Mouse (Mus musculus): ENCODE results near the gene Caskin1. TPM values are rescaled to one million over a fixed set of nuclear protein-coding genes. Genes with fewer than 3 reads are reported as not detected.

The Caskin1 gene
- polyA plus RNA-seq (2015; fragmentation: Nextera tagmentation; extraction: Ambion mirVana): 1.5 and 2.3 TPM in 2 replicates

DNA sequence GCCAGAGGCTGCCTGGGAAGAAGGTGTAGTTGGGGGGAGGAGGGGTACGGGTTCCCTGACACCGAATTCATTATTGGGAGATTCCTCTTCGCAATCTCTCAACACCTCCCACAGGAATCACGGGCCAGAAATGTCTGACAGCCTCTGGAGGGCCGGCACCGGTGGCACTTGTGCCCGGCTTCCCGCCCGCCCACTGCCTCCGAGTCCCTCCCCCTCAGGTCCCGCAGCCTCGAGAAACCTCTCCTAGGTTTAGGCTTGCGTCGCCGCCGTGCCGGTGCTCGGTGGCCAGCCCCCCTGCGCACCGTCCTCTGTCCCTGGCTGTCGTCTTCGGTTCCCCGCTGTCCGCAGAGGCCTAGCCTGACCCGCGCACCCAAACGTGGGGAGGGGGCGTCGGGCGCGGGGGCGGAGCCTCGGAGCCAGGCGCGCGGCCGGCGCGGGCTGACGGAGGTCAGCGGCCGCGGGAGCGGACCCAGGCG lies at the start of gene Caskin1:
TSS of gene Caskin1 (plus strand) at position 416 of the 476 bp plus-strand sequence.
- Histone ChIP-seq H3K36me3 (ENCODE audit: control insufficient read depth, insufficient read depth, low read length) (no peaks in the 10 kb centered on the region), H3K4me2 (ENCODE audit: low read depth, low read length) (peak within 1 kb of the TSS; percentile 100), H3K9ac (ENCODE audit: low read length) (peak within 1 kb of the TSS; percentile 81), H3K9me3 (replicated peaks; ENCODE audit: control insufficient read depth, low read length) (no peaks in the 10 kb centered on the region), H3K4me1 (ENCODE audit: control insufficient read depth, insufficient read depth, low read length) (peaks cover 10% of the 10 kb centered on the region), H3K4me3 (replicated peaks; ENCODE audit: low read length) (peak within 1 kb of the TSS; percentile 71), H3K27ac (ENCODE audit: low read length) (no peak within 1 kb of the TSS), H3K27me3 (ENCODE audit: control insufficient read depth, insufficient read depth, low read length) (peaks cover 20% of the 10 kb centered on the region)
- under 1% methylated on average over 45 of the region's 45 CpGs for WGBS
- peak; percentile 48 for ATAC-seq (ENCODE audit: insufficient read depth, low FRiP score)

DNA sequence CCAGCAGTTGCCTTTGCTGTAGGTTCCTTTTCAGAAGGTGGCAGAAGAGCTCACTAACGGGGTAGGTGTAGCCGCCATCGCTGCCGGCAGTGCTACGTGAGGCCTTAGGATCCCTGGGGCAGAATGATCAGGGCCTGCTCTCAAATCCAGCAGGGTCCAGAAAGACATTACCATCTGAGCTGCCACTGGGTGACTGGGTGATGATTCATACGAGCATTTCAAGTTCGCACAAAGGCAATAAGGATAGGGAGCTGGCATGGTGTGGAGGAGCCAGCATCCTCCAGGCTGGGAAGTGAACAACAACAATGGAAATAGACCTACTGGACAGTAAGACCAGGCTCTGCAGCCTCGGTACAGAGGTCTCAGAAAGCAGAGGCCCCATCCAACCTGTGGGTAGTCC lies 48.0 kb upstream of the Caskin1 start:
- WGBS: 89% methylated on average over 8 of the region's 8 CpGs

DNA sequence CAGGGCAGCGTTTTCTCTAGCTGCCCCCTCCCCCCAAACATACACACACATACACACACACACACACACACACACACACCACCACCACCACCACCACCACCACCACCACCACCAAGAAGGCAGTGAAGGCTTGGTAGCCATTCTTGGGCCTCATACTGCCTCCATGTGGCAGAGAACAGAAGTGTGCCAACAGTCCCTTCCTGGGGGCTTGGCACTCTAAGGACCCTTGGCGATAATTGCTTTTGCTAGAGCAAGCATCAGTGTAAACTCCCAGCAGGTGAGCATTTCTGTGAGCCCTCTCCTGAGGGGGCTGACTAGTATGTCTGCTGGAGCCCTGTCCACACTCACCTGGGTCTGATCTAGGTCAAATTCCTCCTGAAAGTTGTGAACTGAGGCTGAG lies 47.3 kb upstream of the Caskin1 start:
- no peaks in the 10 kb centered on the region for H3K4me1 ChIP-seq (ENCODE audit: control insufficient read depth, insufficient read depth, low read length)
- no peak overlapping the region for H3K4me2 ChIP-seq (ENCODE audit: low read depth, low read length)
- no peaks in the 10 kb centered on the region for H3K9me3 ChIP-seq (replicated peaks; ENCODE audit: control insufficient read depth, low read length)
- no peaks in the 10 kb centered on the region for H3K27me3 ChIP-seq (ENCODE audit: control insufficient read depth, insufficient read depth, low read length)
- WGBS: 21% methylated on average over 2 of the region's 2 CpGs
- no peak overlapping the region for H3K4me3 ChIP-seq (replicated peaks; ENCODE audit: low read length)
- H3K9ac ChIP-seq (ENCODE audit: low read length): no peak overlapping the region
- peaks cover 23% of the 10 kb centered on the region; the same call in 1 of the 2 replicates for H3K36me3 ChIP-seq (ENCODE audit: control insufficient read depth, insufficient read depth, low read length)
- no peak overlapping the region; the same call in 1 of the 2 replicates for H3K27ac ChIP-seq (ENCODE audit: low read length)
- no peak for ATAC-seq (ENCODE audit: insufficient read depth, low FRiP score)

More for the DNA sequence above, 48.0 kb upstream of the Caskin1 start:
- no peak overlapping the region for H3K4me2 ChIP-seq (ENCODE audit: low read depth, low read length)
- ATAC-seq (ENCODE audit: insufficient read depth, low FRiP score): no peak
- peaks cover 17% of the 10 kb centered on the region; the same call in 1 of the 2 replicates for H3K36me3 ChIP-seq (ENCODE audit: control insufficient read depth, insufficient read depth, low read length)
- H3K9me3 ChIP-seq (replicated peaks; ENCODE audit: control insufficient read depth, low read length): no peaks in the 10 kb centered on the region
- H3K27ac ChIP-seq (ENCODE audit: low read length): no peak overlapping the region
- H3K27me3 ChIP-seq (ENCODE audit: control insufficient read depth, insufficient read depth, low read length): no peaks in the 10 kb centered on the region
- no peak overlapping the region for H3K4me3 ChIP-seq (replicated peaks; ENCODE audit: low read length)
- H3K9ac ChIP-seq (ENCODE audit: low read length): no peak overlapping the region
- H3K4me1 ChIP-seq (ENCODE audit: control insufficient read depth, insufficient read depth, low read length): no peaks in the 10 kb centered on the region

DNA sequence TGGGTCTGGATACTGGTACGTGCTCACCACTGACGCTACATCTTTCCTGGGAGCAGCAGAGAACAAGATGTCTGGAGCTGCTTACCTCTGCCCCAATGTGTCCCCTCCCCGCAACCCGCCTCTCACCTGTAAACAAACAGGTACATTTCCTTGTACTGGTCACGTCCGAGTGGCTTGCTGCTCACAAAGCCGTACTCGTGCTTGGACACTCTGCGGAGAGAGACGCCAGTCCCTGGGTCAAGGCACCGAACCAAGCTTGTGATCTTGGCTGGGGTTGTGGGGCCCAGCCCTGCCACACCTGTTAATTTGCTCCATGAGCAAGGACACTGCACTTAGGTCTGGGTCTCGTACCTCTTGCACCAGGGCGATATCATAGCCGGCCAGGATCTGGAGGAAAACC lies 46.3 kb upstream of the Caskin1 start:
- WGBS: 82% methylated on average over 14 of the region's 14 CpGs
- H3K4me3 ChIP-seq (replicated peaks; ENCODE audit: low read length): no peak overlapping the region
- H3K27me3 ChIP-seq (ENCODE audit: control insufficient read depth, insufficient read depth, low read length): no peaks in the 10 kb centered on the region
- peak overlapping the region; percentile 50 for H3K27ac ChIP-seq (ENCODE audit: low read length)
- no peaks in the 10 kb centered on the region for H3K4me1 ChIP-seq (ENCODE audit: control insufficient read depth, insufficient read depth, low read length)
- H3K9ac ChIP-seq (ENCODE audit: low read length): peak overlapping the region; percentile 17; the same call in 1 of the 2 replicates
- no peak overlapping the region for H3K4me2 ChIP-seq (ENCODE audit: low read depth, low read length)
- peaks cover 30% of the 10 kb centered on the region; the same call in 1 of the 2 replicates for H3K36me3 ChIP-seq (ENCODE audit: control insufficient read depth, insufficient read depth, low read length)
- peak; percentile 57; the same call in 1 of the 2 replicates for ATAC-seq (ENCODE audit: insufficient read depth, low FRiP score)
- no peaks in the 10 kb centered on the region for H3K9me3 ChIP-seq (replicated peaks; ENCODE audit: control insufficient read depth, low read length)

DNA sequence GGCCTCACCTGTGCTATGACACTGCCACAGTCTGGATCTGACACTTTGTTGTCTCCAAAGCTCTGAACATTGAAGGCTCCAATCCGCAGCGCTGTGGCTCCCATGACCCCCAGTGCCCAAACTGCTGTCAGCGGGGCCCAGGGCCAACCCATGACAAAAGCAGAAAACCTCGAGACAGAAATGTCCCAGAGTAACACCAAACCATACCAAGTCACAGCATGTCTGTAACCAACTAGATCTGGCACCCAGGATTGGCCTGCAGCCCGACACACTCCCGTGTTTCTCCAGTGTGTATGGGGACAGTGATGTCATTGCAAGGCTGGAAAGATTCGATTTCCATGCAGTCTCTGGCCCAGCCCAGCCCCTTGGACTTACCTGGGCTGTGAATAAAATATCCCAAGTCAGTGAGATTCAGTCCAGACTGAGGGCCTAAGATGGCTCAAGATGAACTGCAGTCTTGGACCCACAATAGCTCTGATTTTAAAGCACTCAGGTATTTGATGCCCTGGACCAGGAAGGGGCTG lies 45.7 kb upstream of the Caskin1 start, which contains the start of gene Dnase1l2:
TSS of gene Dnase1l2 (minus strand) at position 474 of the 524 bp plus-strand sequence.
- no peak for ATAC-seq (ENCODE audit: insufficient read depth, low FRiP score)
- H3K27ac ChIP-seq (ENCODE audit: low read length): peak within 1 kb of the TSS; percentile 50
- no peak within 1 kb of the TSS for H3K4me3 ChIP-seq (replicated peaks; ENCODE audit: low read length)
- H3K9me3 ChIP-seq (replicated peaks; ENCODE audit: control insufficient read depth, low read length): no peaks in the 10 kb centered on the region
- peak within 1 kb of the TSS; percentile 17; the same call in 1 of the 2 replicates for H3K9ac ChIP-seq (ENCODE audit: low read length)
- no peaks in the 10 kb centered on the region for H3K27me3 ChIP-seq (ENCODE audit: control insufficient read depth, insufficient read depth, low read length)
- WGBS: 77% methylated on average over 7 of the region's 7 CpGs
- peaks cover 32% of the 10 kb centered on the region; the same call in 1 of the 2 replicates for H3K36me3 ChIP-seq (ENCODE audit: control insufficient read depth, insufficient read depth, low read length)
- no peaks in the 10 kb centered on the region for H3K4me1 ChIP-seq (ENCODE audit: control insufficient read depth, insufficient read depth, low read length)
- no peak within 1 kb of the TSS for H3K4me2 ChIP-seq (ENCODE audit: low read depth, low read length)

DNA sequence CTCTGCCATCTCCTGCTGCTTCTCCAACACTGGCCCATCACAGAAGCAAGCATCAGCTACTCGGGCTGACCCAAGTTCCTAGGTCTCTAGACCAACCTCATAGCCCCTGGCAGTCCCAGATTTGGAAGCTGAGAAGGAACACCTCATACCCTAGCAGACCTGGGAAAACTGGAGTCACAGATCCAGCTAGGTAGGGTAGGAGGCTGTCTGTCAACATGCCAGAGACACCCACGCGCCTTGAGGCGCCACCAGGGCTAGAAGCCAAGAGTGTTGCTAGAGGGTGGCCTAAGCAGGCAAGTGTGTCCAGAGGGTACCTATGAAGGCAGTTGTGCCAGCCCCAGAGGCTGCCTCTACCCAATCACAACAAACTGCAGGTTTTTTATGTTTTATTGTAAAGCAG lies 45.0 kb upstream of the Caskin1 start:
- no peaks in the 10 kb centered on the region for H3K27me3 ChIP-seq (ENCODE audit: control insufficient read depth, insufficient read depth, low read length)
- H3K4me3 ChIP-seq (replicated peaks; ENCODE audit: low read length): no peak overlapping the region
- H3K4me2 ChIP-seq (ENCODE audit: low read depth, low read length): no peak overlapping the region
- peak overlapping the region; percentile 50; the same call in 1 of the 2 replicates for H3K27ac ChIP-seq (ENCODE audit: low read length)
- H3K36me3 ChIP-seq (ENCODE audit: control insufficient read depth, insufficient read depth, low read length): peaks cover 38% of the 10 kb centered on the region; the same call in 1 of the 2 replicates
- no peaks in the 10 kb centered on the region for H3K9me3 ChIP-seq (replicated peaks; ENCODE audit: control insufficient read depth, low read length)
- no peaks in the 10 kb centered on the region for H3K4me1 ChIP-seq (ENCODE audit: control insufficient read depth, insufficient read depth, low read length)
- 87% methylated on average over 4 of the region's 4 CpGs for WGBS
- no peak overlapping the region for H3K9ac ChIP-seq (ENCODE audit: low read length)
- no peak for ATAC-seq (ENCODE audit: insufficient read depth, low FRiP score)

DNA sequence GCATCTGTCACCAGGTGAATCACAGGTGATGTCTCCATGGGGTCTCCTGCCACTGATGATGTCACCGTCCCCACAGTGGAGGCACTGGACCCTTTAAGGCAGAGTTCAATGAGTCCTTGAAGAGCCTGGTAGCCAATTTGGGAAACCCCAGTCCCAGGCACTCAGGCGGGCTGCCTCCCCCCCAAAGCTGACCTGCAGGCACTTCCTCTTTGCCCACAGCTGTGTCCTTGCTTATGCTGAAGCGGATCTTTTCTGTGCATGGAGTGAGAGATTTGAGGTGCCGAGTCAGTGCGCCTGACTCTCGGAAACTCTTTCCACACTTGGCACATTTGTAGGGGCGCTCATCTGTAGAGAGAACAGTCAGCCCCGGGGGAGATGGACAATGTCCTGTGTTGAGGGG lies 41.8 kb upstream of the Caskin1 start:
- Histone ChIP-seq H3K36me3 (ENCODE audit: control insufficient read depth, insufficient read depth, low read length) (peaks cover 39% of the 10 kb centered on the region; the same call in 1 of the 2 replicates), H3K9ac (ENCODE audit: low read length) (no peak overlapping the region), H3K27me3 (ENCODE audit: control insufficient read depth, insufficient read depth, low read length) (no peaks in the 10 kb centered on the region), H3K4me2 (ENCODE audit: low read depth, low read length) (no peak overlapping the region), H3K4me3 (replicated peaks; ENCODE audit: low read length) (no peak overlapping the region), H3K27ac (ENCODE audit: low read length) (no peak overlapping the region), H3K9me3 (replicated peaks; ENCODE audit: control insufficient read depth, low read length) (no peaks in the 10 kb centered on the region), H3K4me1 (ENCODE audit: control insufficient read depth, insufficient read depth, low read length) (no peaks in the 10 kb centered on the region)
- 91% methylated on average over 8 of the region's 8 CpGs for WGBS
- no peak for ATAC-seq (ENCODE audit: insufficient read depth, low FRiP score)

DNA sequence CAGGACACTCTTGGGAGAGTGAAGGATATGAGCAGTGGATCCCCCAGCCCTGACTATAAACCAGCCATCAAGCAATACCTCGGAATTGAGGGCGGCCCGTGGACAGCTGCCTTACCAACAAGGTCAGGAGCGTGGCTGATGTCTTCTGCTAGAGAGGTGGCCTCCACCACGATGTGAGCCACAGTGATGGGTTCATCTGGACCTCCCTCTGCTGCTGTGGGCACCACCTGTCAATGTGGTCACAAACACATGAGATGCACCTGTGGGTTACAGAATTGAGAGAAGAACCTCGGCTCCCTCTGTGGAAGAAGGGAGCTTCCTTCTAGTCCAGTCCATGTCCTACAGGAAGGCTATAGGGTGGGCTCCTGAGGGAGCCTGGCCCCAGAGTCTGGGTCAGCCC lies 38.9 kb upstream of the Caskin1 start:
- H3K27ac ChIP-seq (ENCODE audit: low read length): no peak overlapping the region
- H3K4me3 ChIP-seq (replicated peaks; ENCODE audit: low read length): no peak overlapping the region
- H3K4me1 ChIP-seq (ENCODE audit: control insufficient read depth, insufficient read depth, low read length): peaks cover 13% of the 10 kb centered on the region
- ATAC-seq (ENCODE audit: insufficient read depth, low FRiP score): no peak
- H3K36me3 ChIP-seq (ENCODE audit: control insufficient read depth, insufficient read depth, low read length): peaks cover 35% of the 10 kb centered on the region; the same call in 1 of the 2 replicates
- WGBS: 92% methylated on average over 6 of the region's 6 CpGs
- no peak overlapping the region for H3K4me2 ChIP-seq (ENCODE audit: low read depth, low read length)
- no peak overlapping the region for H3K9ac ChIP-seq (ENCODE audit: low read length)
- H3K9me3 ChIP-seq (replicated peaks; ENCODE audit: control insufficient read depth, low read length): no peaks in the 10 kb centered on the region
- no peaks in the 10 kb centered on the region for H3K27me3 ChIP-seq (ENCODE audit: control insufficient read depth, insufficient read depth, low read length)

DNA sequence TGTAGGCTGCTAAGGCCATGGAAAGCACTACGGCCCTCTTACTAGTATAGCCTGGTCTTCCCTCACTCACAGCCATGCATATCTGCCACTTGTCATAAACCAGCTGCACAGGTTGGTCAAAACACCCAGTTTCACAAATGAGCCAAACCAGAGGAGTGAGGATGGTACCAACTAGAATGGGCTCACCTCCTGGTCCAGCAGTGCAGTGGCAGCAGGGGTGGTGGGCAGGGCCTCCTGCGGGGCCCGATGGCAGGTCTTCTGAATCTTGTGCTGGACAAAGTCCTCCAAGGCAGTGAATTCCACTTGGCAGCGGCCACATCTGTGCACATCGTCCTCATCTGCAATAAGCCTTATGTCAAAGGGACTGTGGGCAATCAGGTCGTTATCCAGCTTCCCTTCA lies 37.2 kb upstream of the Caskin1 start:
- Histone ChIP-seq H3K9ac (ENCODE audit: low read length) (no peak overlapping the region), H3K36me3 (ENCODE audit: control insufficient read depth, insufficient read depth, low read length) (peaks cover 24% of the 10 kb centered on the region; the same call in 1 of the 2 replicates), H3K9me3 (replicated peaks; ENCODE audit: control insufficient read depth, low read length) (no peaks in the 10 kb centered on the region), H3K4me1 (ENCODE audit: control insufficient read depth, insufficient read depth, low read length) (peaks cover 13% of the 10 kb centered on the region), H3K27me3 (ENCODE audit: control insufficient read depth, insufficient read depth, low read length) (no peaks in the 10 kb centered on the region), H3K4me2 (ENCODE audit: low read depth, low read length) (no peak overlapping the region), H3K4me3 (replicated peaks; ENCODE audit: low read length) (no peak overlapping the region), H3K27ac (ENCODE audit: low read length) (no peak overlapping the region)
- ATAC-seq (ENCODE audit: insufficient read depth, low FRiP score): no peak
- WGBS: 89% methylated on average over 6 of the region's 6 CpGs
